Mouse (Mus musculus) neural tube, embryonic 10.5 days (tissue): ENCODE data around the gene Tnfrsf21.

Experiments used
- DNase-seq: peaks from one replicate; pipeline ENCODE4 v3.0.0-alpha.2; 2017; ENCODE audit warnings: low spot score; ENCODE audit errors: extremely low spot score

The Tnfrsf21 gene

GRCm38 (mm10) chr17:43130115-43130869 is 113.9 kb downstream of the Tnfrsf21 start:
- DNase-seq: no peak

- DNase-seq: no peak
These were observed 114.5 kb downstream of the Tnfrsf21 start for GRCm38 (mm10) chr17:43130870-43131264.

GRCm38 (mm10) chr17:43132477-43132876 is 116.1 kb downstream of the Tnfrsf21 start:
- DNase-seq: no peak

- no peak for DNase-seq
These were observed 116.8 kb downstream of the Tnfrsf21 start for GRCm38 (mm10) chr17:43133106-43133505.

- no peak for DNase-seq
These were observed 118.6 kb downstream of the Tnfrsf21 start for GRCm38 (mm10) chr17:43134991-43135390.

GRCm38 (mm10) chr17:43135398-43136265 is 119.3 kb downstream of the Tnfrsf21 start:
- DNase-seq: no peak

GRCm38 (mm10) chr17:43136720-43137119 is 120.4 kb downstream of the Tnfrsf21 start:
- no peak for DNase-seq

GRCm38 (mm10) chr17:43137838-43138237 is 121.5 kb downstream of the Tnfrsf21 start:
- DNase-seq: no peak

GRCm38 (mm10) chr17:43138356-43138755 is 122.0 kb downstream of the Tnfrsf21 start:
- DNase-seq: no peak
